Mouse (Mus musculus) heart, postnatal 25 days (tissue): ENCODE measurements around the gene Tnrc6c. TPM values are rescaled to one million over a fixed set of nuclear protein-coding genes. Genes with fewer than 3 reads are reported as not detected.

Experiments
- DNase-seq: peaks from one replicate; pipeline ENCODE4 v3.0.0; 2022; ENCODE audit warnings: low spot score
- intact Hi-C: fragments of 180-260 bp; cut with DNase I; formaldehyde crosslinking; loops from one replicate; pipeline ENCODE4 v1.15.1; 2025
- total RNA-seq, 2 experiments: library from RNA; stranded (reverse); gene quantifications; 2 replicates each; pipeline ENCODE4 v1.2.3; 2021

Gene Tnrc6c
- total RNA-seq, 2 experiments from 2014 or later, result 25.7 to 33.4 TPM

DNA sequence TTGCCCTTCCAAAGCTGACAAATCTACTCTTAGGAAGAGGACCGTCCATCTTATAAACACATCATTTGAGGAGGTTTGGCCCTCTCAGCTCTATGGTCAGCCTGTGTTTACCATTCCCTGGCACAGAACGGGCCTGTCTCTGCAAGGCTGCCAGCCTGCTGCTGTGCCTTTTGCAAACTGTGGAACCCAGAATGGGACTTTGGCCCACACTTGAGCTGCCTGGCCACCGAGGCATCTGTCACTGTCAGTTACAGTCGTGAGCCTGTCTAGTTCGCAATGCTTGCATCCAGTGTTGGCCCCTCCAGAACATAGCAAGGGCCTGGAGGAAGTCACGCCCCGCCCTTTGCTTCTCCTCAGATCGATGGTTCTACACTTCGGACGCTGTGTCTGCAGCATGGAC lies 105.2 kb downstream of the Tnrc6c start:
- no peak for DNase-seq
- intact Hi-C loops, result loop anchor here (5.0 kb wide), 1 partner anchor 42 kb away; no protein-coding TSS in a partner anchor

GRCm38 (mm10) chr11:117760374-117761119 lies 106.5 kb downstream of the Tnrc6c start:
- DNase-seq, result no peak
- intact Hi-C loops, result no loop called here

- intact Hi-C loops, result no loop called here
- DNase-seq, result no peak
Observed at GRCm38 (mm10) chr11:117761801-117762200, 107.7 kb downstream of the Tnrc6c start.

DNA sequence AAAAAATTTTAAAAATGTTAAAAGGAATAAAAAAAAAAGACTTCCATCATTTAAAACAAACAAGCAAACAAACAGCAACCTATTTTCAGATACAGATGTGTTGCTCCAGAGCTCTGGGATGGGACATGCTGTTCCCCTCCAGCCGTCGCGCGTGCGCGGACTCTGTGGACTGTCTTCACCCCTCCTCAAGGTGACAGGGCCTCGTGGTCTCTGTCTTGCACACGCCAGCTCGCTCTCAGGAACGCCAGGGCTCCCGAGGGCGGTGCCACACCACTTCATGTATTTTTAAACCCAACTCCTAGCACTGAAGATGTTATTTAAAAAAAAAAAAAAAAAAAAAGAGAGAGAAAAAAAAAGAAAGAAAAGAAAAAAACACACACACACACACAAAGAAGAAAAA lies 108.2 kb downstream of the Tnrc6c start:
- DNase-seq, result no peak
- intact Hi-C loops, result no loop called here

GRCm38 (mm10) chr11:117764319-117764718 lies 110.2 kb downstream of the Tnrc6c start:
- intact Hi-C loops, result no loop called here
- DNase-seq, result no peak

GRCm38 (mm10) chr11:117765361-117765760 lies 111.3 kb downstream of the Tnrc6c start:
- intact Hi-C loops, result no loop called here

DNA sequence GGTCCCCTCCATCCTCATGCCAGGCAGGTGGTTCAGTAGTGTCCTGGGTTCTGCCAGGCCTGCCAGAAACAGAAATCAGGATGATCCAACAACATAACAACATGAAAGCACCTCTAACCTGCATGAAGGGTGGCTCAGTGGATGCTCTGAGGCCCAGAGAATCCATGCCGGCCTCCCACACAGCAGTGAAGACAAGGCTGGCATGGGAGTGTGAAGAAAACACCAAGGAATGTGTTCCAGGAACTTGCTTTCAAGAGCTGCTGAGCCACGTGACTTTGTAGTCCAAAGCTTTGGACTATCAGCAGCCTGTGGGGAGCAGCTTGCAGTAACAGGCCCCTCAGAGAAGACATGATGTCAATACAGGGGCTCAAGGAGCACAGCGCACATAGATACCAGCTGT lies 112.2 kb downstream of the Tnrc6c start:
- DNase-seq, result no peak

More at GRCm38 (mm10) chr11:117765361-117765760, 111.3 kb downstream of the Tnrc6c start:
- no peak for DNase-seq

DNA sequence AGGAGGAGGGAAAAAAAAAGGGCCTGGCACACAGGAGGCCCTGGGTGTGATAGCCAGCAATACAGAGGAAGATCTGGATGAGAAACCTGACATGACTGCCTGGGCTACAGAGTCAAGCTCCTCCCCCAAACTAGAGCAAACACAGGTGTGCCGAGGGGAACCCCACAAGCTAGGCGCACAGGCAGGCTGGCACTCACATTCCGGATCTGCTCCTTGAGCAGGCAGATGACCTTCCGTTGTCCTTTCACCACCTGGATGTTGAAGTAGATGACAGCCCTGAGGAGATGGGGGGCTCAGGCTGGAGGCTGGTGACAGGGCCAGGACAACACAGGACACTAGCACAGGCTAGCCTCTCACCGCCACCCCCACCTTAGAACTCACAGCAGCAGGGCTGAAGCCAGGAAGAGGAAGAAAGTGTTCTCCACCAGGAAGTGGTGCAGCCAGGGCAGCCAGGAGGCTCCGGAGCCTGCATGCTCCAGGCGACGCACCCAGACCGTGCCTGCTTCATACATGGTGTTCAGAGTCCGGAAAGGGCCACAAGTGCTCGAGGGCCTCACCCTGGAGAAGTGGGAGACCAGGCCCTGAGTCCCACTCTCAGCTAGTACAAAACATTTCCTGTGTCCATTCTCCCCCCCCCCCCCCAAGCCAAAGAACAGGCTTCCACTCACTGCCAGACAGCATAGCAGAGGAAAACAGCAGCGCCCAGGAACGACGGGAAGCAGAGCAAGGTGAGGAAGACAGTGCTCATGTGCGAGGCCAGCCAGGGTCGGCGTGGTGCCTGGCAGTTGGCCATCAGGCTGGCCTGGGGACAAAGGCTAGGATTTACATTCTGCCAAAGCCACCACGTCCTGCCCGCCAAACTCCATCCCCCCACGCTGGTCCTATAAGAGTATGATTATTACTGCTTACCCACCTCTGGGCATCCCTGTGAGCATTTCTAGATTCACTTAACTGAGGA lies 114.9 kb downstream of the Tnrc6c start:
- DNase-seq, result no peak
- intact Hi-C loops, result no loop called here

More for the DNA sequence above, 112.2 kb downstream of the Tnrc6c start:
- intact Hi-C loops, result no loop called here

GRCm38 (mm10) chr11:117769683-117770047 lies 115.6 kb downstream of the Tnrc6c start:
- intact Hi-C loops, result no loop called here
- no peak for DNase-seq

DNA sequence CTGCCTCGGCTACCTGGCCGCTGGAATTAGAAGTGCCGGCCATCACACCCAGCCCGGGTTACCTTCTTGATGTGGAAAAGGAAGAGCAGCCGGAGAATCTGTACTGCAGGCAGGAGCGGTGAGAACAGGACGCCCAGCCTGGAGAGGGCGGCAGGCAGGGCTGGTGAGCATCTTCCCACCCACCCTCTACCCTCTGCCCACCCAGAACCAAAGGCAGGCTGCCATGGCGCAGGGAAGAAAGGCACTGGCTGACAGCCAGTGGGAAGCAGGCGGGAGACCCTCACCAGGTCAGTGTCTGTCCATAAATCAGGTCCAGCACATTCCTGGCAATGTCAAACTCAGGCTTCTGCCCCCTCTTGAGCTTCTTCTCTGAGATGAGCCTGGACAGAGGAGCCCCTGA lies 116.3 kb downstream of the Tnrc6c start:
- intact Hi-C loops, result no loop called here
- no peak for DNase-seq

DNA sequence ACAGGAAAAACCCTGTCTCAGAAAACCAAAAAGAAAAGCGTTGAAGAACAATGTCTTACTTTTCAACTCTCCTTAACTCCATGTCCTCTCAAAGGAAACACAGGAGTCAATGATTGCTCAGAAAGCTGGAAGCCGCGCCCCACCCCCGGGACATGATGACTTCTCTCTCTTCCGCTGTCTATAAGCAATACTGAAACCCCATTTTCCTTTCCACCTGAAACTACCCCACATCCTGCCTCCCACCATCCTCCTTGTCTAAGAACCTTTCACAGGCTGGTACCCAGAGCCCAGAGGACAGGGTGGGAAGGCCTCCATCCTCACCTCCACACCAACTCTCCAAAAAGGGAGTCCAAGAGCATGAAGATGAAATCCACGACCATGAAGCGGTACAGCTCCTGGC lies 118.3 kb downstream of the Tnrc6c start:
- DNase-seq, result no peak
- intact Hi-C loops, result no loop called here

GRCm38 (mm10) chr11:117774925-117775324 lies 120.8 kb downstream of the Tnrc6c start:
- intact Hi-C loops, result no loop called here
- no peak for DNase-seq

GRCm38 (mm10) chr11:117775540-117775939 lies 121.5 kb downstream of the Tnrc6c start:
- intact Hi-C loops, result no loop called here
- no peak for DNase-seq

GRCm38 (mm10) chr11:117776085-117776792 lies 122.2 kb downstream of the Tnrc6c start:
- intact Hi-C loops, result no loop called here

DNA sequence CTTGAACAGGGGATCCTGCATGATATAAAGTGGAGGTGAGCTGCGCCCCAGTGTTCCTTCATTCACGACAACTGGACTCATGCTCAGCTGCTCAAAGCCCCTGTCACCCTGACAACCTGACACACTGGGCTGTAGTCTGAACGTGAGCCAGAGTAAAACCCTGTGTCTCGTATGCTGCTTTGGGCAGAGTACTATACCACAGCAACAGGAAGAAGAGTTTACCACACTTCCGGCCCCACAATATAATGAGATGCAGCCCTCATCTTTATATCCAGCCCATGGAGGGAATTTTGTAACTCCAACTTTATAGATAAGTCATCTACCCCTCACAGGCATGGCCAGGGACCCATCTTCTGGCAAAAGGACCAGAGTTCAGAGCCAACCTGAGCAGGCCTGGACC lies 123.0 kb downstream of the Tnrc6c start:
- intact Hi-C loops, result no loop called here
- DNase-seq, result no peak

More at GRCm38 (mm10) chr11:117776085-117776792, 122.2 kb downstream of the Tnrc6c start:
- DNase-seq, result no peak

- intact Hi-C loops, result loop anchor here (2.0 kb wide), 1 partner anchor 47 kb away; the partner anchor contains the start of gene Afmid
- no peak for DNase-seq
Observed at GRCm38 (mm10) chr11:117778031-117778430, 123.9 kb downstream of the Tnrc6c start.

DNA sequence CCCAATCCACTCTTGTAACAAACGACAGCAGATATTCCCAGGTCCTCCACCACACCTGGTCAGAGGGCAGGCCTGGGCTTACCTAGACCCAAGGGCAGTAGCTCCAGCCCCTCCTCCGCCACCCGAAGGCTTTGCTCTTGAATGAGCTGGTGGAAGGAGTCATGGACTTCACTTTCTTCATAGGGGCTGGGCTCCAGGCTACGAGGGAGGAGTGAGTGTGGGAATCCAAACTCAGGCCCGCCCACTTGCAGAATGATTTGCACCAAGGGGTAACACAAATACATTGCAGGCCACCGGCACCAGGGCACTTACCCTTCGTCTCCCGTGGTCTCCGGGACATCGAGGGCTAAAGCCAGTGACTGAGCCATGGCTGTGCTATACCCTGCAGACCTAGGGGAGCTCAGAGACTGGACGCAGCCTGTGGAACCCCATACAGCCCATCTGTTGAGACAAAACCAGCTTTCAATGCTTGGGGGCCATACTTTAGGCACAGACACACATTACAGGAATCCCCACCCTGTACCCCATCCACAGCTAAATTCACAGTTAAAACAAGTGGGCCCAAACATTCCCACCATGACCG lies 124.9 kb downstream of the Tnrc6c start:
- DNase-seq, result no peak
- intact Hi-C loops, result loop anchor here (2.0 kb wide), 1 partner anchor 46 kb away; the partner anchor contains the start of gene Afmid

GRCm38 (mm10) chr11:117779434-117780198 lies 125.5 kb downstream of the Tnrc6c start:
- peak; percentile 74 for DNase-seq

DNA sequence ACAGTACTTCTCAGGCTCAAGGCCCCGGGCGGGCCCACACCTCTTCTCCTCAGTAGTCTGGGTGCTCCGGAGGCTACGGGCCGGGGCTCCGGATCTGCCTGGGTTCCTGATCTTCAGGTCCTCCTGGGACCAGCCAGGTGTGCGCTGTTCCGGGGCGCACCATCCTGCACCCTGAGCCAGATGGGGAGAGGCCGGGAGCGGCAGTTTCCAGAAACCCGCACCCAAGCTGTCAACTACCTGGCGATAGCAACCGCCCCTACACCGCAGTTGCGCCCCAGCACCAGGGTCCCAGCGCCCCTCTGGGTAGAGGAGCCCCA lies 126.1 kb downstream of the Tnrc6c start:
- no peak for DNase-seq
- intact Hi-C loops, result no loop called here

More at GRCm38 (mm10) chr11:117779434-117780198, 125.5 kb downstream of the Tnrc6c start:
- intact Hi-C loops, result loop anchor here (2.0 kb wide), 1 partner anchor 45 kb away; the partner anchor contains the start of gene Afmid
